Mouse (Mus musculus) hindbrain, embryonic 10.5 days (tissue): ENCODE measurements at regions not wholly inside any gene's neighbourhood (a gene's known extent, or its start where the extent isn't known, plus 50 kb on each side); places are given as distances from the start of the nearest gene placed in this dataset.

Experiments
- DNase-seq: peaks from one replicate; pipeline ENCODE4 v3.0.0-alpha.2; 2017; ENCODE audit warnings: low spot score
- H3K27ac ChIP-seq: fragments of 300-500 bp; sonication (generic); 2 replicates; pipeline ENCODE4 v1.5.1; 2016; ENCODE audit warnings: mild to moderate bottlenecking, moderate library complexity
- H3K27me3 ChIP-seq: fragments of 300-500 bp; sonication (generic); 2 replicates; pipeline ENCODE4 v1.6.1; 2016; ENCODE audit warnings: mild to moderate bottlenecking; ENCODE audit not compliant: poor library complexity, insufficient read depth, severe bottlenecking
- H3K36me3 ChIP-seq: fragments of 300-500 bp; sonication (generic); 2 replicates; pipeline ENCODE4 v1.6.1; 2016; ENCODE audit warnings: mild to moderate bottlenecking, moderate library complexity
- H3K4me1 ChIP-seq: fragments of 300-500 bp; sonication (generic); replicated peaks from 2 replicates; pipeline ENCODE4 v1.6.1; 2016; ENCODE audit warnings: mild to moderate bottlenecking
- H3K4me3 ChIP-seq: fragments of 300-500 bp; sonication (generic); 2 replicates; pipeline ENCODE4 v1.5.1; 2016; ENCODE audit warnings: mild to moderate bottlenecking, moderate library complexity
- H3K9me3 ChIP-seq: fragments of 300-500 bp; sonication (generic); 2 replicates; pipeline ENCODE4 v1.6.1; 2016; ENCODE audit warnings: mild to moderate bottlenecking, moderate library complexity
- WGBS: fragments of 180-500 bp; shearing (Covaris S2); methylation state at CpG from one replicate; pipeline ENCODE4 v1.1.7; 2016; 5-methylcytosine and 5-hydroxymethylcytosine counted together

- WGBS = 88% methylated on average over 2 of the region's 2 CpGs
- DNase-seq = no peak
- H3K4me1 ChIP-seq = peaks cover 28% of the 10 kb centered on the region
- H3K27me3 ChIP-seq = peaks cover 22% of the 10 kb centered on the region
- no peak overlapping the region for H3K4me3 ChIP-seq
- H3K9me3 ChIP-seq = no peaks in the 10 kb centered on the region
- H3K27ac ChIP-seq = no peak overlapping the region
- H3K36me3 ChIP-seq = no peaks in the 10 kb centered on the region
Measured at GRCm38 (mm10) chr19:14894875-14895274, 297.0 kb upstream of the Tle4 start.

GRCm38 (mm10) chr19:14892390-14892758 is 294.5 kb upstream of the Tle4 start:
- Histone ChIP-seq H3K4me1 (peaks cover 43% of the 10 kb centered on the region), H3K36me3 (no peaks in the 10 kb centered on the region), H3K27ac (peak overlapping the region; percentile 29; the same call in 1 of the 2 replicates), H3K27me3 (peaks cover 34% of the 10 kb centered on the region), H3K9me3 (no peaks in the 10 kb centered on the region), H3K4me3 (no peak overlapping the region)
- DNase-seq = peak; percentile 12
- WGBS = 52% methylated on average over 6 of the region's 6 CpGs

- Histone ChIP-seq H3K4me3 (peak overlapping the region; percentile 41), H3K27ac (peak overlapping the region; percentile 29; the same call in 1 of the 2 replicates), H3K4me1 (peaks cover 43% of the 10 kb centered on the region), H3K27me3 (peaks cover 36% of the 10 kb centered on the region), H3K36me3 (no peaks in the 10 kb centered on the region), H3K9me3 (no peaks in the 10 kb centered on the region)
- DNase-seq = peak; percentile 25
- 25% methylated on average over 7 of the region's 8 CpGs for WGBS
Measured at GRCm38 (mm10) chr19:14891689-14892389, 294.0 kb upstream of the Tle4 start.

- Histone ChIP-seq H3K27me3 (peaks cover 40% of the 10 kb centered on the region), H3K4me1 (peaks cover 43% of the 10 kb centered on the region)
Measured at GRCm38 (mm10) chr19:14891090-14891428, 293.2 kb upstream of the Tle4 start.

GRCm38 (mm10) chr19:14890241-14891089 is 292.6 kb upstream of the Tle4 start:
- Histone ChIP-seq H3K4me3 (peak overlapping the region; percentile 41), H3K4me1 (peaks cover 43% of the 10 kb centered on the region), H3K27me3 (peaks cover 34% of the 10 kb centered on the region), H3K36me3 (no peaks in the 10 kb centered on the region), H3K9me3 (no peaks in the 10 kb centered on the region), H3K27ac (peak overlapping the region; percentile 85)
- peak; percentile 80 for DNase-seq
- 2% methylated on average over 21 of the region's 21 CpGs for WGBS

More at GRCm38 (mm10) chr19:14891090-14891428, 293.2 kb upstream of the Tle4 start:
- WGBS = 3% methylated on average over 9 of the region's 9 CpGs
- no peaks in the 10 kb centered on the region for H3K9me3 ChIP-seq
- no peak for DNase-seq
- peak overlapping the region; percentile 85 for H3K27ac ChIP-seq
- H3K4me3 ChIP-seq = peak overlapping the region; percentile 41
- no peaks in the 10 kb centered on the region for H3K36me3 ChIP-seq

- peaks cover 31% of the 10 kb centered on the region for H3K27me3 ChIP-seq
- H3K4me1 ChIP-seq = peaks cover 43% of the 10 kb centered on the region
Measured at GRCm38 (mm10) chr19:14889794-14890193, 291.9 kb upstream of the Tle4 start.

GRCm38 (mm10) chr19:14883707-14884421 is 286.0 kb upstream of the Tle4 start:
- no peak for DNase-seq

More at GRCm38 (mm10) chr19:14889794-14890193, 291.9 kb upstream of the Tle4 start:
- H3K36me3 ChIP-seq = no peaks in the 10 kb centered on the region
- H3K9me3 ChIP-seq = no peaks in the 10 kb centered on the region
- 23% methylated on average over 3 of the region's 3 CpGs for WGBS
- DNase-seq = peak; percentile 32
- H3K27ac ChIP-seq = peak overlapping the region; percentile 85
- H3K4me3 ChIP-seq = peak overlapping the region; percentile 41

GRCm38 (mm10) chr19:14880818-14881217 is 283.0 kb upstream of the Tle4 start:
- 91% methylated on average over 4 of the region's 4 CpGs for WGBS
- Histone ChIP-seq H3K27me3 (peaks cover 9% of the 10 kb centered on the region), H3K9me3 (no peaks in the 10 kb centered on the region), H3K4me1 (peaks cover 12% of the 10 kb centered on the region), H3K27ac (no peak overlapping the region), H3K36me3 (no peaks in the 10 kb centered on the region), H3K4me3 (no peak overlapping the region)
- no peak for DNase-seq

More at GRCm38 (mm10) chr19:14883707-14884421, 286.0 kb upstream of the Tle4 start:
- Histone ChIP-seq H3K9me3 (no peaks in the 10 kb centered on the region), H3K27ac (0 out of 2 replicates have a peak overlapping the region, but pooled peaks have one; percentile 25), H3K27me3 (peaks cover 31% of the 10 kb centered on the region), H3K4me3 (no peak overlapping the region), H3K4me1 (peaks cover 17% of the 10 kb centered on the region), H3K36me3 (no peaks in the 10 kb centered on the region)
- WGBS = 55% methylated on average over 8 of the region's 8 CpGs

- Histone ChIP-seq H3K9me3 (no peaks in the 10 kb centered on the region; the same call in 1 of the 2 replicates), H3K27me3 (no peaks in the 10 kb centered on the region), H3K4me3 (no peak overlapping the region), H3K36me3 (no peaks in the 10 kb centered on the region), H3K4me1 (peaks cover 18% of the 10 kb centered on the region), H3K27ac (no peak overlapping the region)
- DNase-seq = no peak
- WGBS = 98% methylated on average over 1 of the region's 1 CpGs
Measured at GRCm38 (mm10) chr19:14873986-14874385, 276.1 kb upstream of the Tle4 start.

- 9% methylated on average over 7 of the region's 7 CpGs for WGBS
- peak; percentile 47 for DNase-seq
- no peaks in the 10 kb centered on the region for H3K27me3 ChIP-seq
- no peak overlapping the region for H3K4me3 ChIP-seq
- peak overlapping the region; percentile 50; the same call in 1 of the 2 replicates for H3K27ac ChIP-seq
- no peaks in the 10 kb centered on the region; the same call in 1 of the 2 replicates for H3K9me3 ChIP-seq
- H3K36me3 ChIP-seq = no peaks in the 10 kb centered on the region
- H3K4me1 ChIP-seq = peaks cover 18% of the 10 kb centered on the region
Measured at GRCm38 (mm10) chr19:14871178-14871867, 273.5 kb upstream of the Tle4 start.

GRCm38 (mm10) chr19:14862654-14863468 is 265.0 kb upstream of the Tle4 start:
- Histone ChIP-seq H3K36me3 (no peaks in the 10 kb centered on the region), H3K27ac (peak overlapping the region; percentile 77), H3K4me1 (peaks cover 20% of the 10 kb centered on the region), H3K27me3 (peaks cover 9% of the 10 kb centered on the region; the same call in 1 of the 2 replicates), H3K9me3 (0 out of 2 replicates have a peak, but pooled peaks cover 8% of the 10 kb centered on the region), H3K4me3 (no peak overlapping the region)
- 45% methylated on average over 13 of the region's 13 CpGs for WGBS
- DNase-seq = peak; percentile 15
